Mouse (Mus musculus): ENCODE results near the gene Aldh1l2.

Gene Aldh1l2

DNA sequence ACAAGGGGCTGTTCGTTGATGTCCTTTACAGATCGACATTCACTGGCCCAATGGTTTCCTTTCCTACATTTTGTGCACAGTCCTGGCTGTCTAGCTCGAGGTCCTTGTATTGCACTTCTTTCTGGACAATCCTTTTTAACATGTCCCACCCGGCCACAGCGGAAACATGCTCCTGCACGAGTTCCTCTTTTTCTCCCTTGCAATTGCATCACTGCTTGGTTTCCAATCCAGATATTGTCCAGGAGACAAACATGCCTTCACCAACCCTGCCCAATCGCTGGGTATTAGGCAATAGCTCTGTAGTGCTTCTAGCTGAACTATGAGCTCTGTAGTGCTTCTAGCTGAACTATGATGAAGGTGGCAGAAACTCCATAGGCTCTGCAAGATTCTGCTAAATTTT, 85.4 kb downstream of the Aldh1l2 start:
- no peak for DNase-seq

Data from right cerebral cortex, postnatal 25 days (tissue).